Mouse (Mus musculus): ENCODE data around the gene Serinc3. TPM values are rescaled to one million over a fixed set of nuclear protein-coding genes. Genes with fewer than 3 reads are reported as not detected.

Serinc3 gene
- polyA plus RNA-seq, 1 experiment: 113 TPM

GRCm38 (mm10) chr2:163676321-163676720 is 31.4 kb upstream of the Serinc3 start:
- no peak overlapping the region for H3K27ac ChIP-seq (replicated peaks; ENCODE audit: low read depth, low read length)
- H3K4me3 ChIP-seq (ENCODE audit: insufficient read depth, low read depth, low read length): no peak overlapping the region
- 0 out of 2 replicates have a peak, but pooled peaks cover 9% of the 10 kb centered on the region for H3K4me1 ChIP-seq (ENCODE audit: control insufficient read depth, insufficient read depth, insufficient read length, low read length)

DNA sequence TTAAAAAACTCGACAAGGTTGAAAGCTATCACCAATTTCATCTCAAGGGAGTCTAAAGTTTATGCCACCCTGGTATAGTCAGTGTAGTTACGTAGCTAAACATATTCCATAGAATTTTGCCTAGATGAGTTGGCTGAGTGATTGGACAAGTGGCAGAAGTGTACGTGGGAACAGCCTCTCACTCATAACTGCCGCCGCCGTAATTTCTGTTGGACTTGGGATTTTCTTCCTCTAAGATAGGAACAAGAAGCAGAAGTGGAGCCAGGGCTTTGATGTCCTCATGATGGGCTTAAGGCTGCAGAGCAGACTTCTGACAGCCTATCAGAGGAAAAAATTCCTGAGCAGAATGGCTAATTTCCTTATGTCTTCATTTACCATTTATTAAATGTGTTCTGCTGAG is 30.7 kb upstream of the Serinc3 start:
- Histone ChIP-seq H3K4me1 (ENCODE audit: control insufficient read depth, insufficient read depth, insufficient read length, low read length) (0 out of 2 replicates have a peak, but pooled peaks cover 9% of the 10 kb centered on the region), H3K4me3 (ENCODE audit: insufficient read depth, low read depth, low read length) (no peak overlapping the region), H3K27ac (replicated peaks; ENCODE audit: low read depth, low read length) (no peak overlapping the region)

- H3K4me1 ChIP-seq (ENCODE audit: control insufficient read depth, insufficient read depth, insufficient read length, low read length): 0 out of 2 replicates have a peak, but pooled peaks cover 9% of the 10 kb centered on the region
These were observed 30.3 kb upstream of the Serinc3 start for GRCm38 (mm10) chr2:163675144-163675619.

GRCm38 (mm10) chr2:163674397-163674796 is 29.5 kb upstream of the Serinc3 start:
- Histone ChIP-seq H3K4me3 (ENCODE audit: insufficient read depth, low read depth, low read length) (no peak overlapping the region), H3K4me1 (ENCODE audit: control insufficient read depth, insufficient read depth, insufficient read length, low read length) (0 out of 2 replicates have a peak, but pooled peaks cover 9% of the 10 kb centered on the region), H3K27ac (replicated peaks; ENCODE audit: low read depth, low read length) (no peak overlapping the region)

More at GRCm38 (mm10) chr2:163675144-163675619, 30.3 kb upstream of the Serinc3 start:
- Histone ChIP-seq H3K4me3 (ENCODE audit: insufficient read depth, low read depth, low read length) (no peak overlapping the region), H3K27ac (replicated peaks; ENCODE audit: low read depth, low read length) (peak overlapping the region; percentile 21; the same call in 1 of the 2 replicates)

GRCm38 (mm10) chr2:163670872-163671594 is 26.1 kb upstream of the Serinc3 start:
- Histone ChIP-seq H3K4me3 (ENCODE audit: insufficient read depth, low read depth, low read length) (no peak overlapping the region), H3K4me1 (ENCODE audit: control insufficient read depth, insufficient read depth, insufficient read length, low read length) (peaks cover 4% of the 10 kb centered on the region; the same call in 1 of the 2 replicates), H3K27ac (replicated peaks; ENCODE audit: low read depth, low read length) (no peak overlapping the region)

GRCm38 (mm10) chr2:163667045-163667444 is 22.1 kb upstream of the Serinc3 start:
- H3K4me1 ChIP-seq (ENCODE audit: control insufficient read depth, insufficient read depth, insufficient read length, low read length): peaks cover 8% of the 10 kb centered on the region
- H3K27ac ChIP-seq (replicated peaks; ENCODE audit: low read depth, low read length): no peak overlapping the region
- no peak overlapping the region for H3K4me3 ChIP-seq (ENCODE audit: insufficient read depth, low read depth, low read length)

- Histone ChIP-seq H3K4me1 (ENCODE audit: control insufficient read depth, insufficient read depth, insufficient read length, low read length) (peaks cover 25% of the 10 kb centered on the region), H3K27ac (replicated peaks; ENCODE audit: low read depth, low read length) (no peak overlapping the region), H3K4me3 (ENCODE audit: insufficient read depth, low read depth, low read length) (no peak overlapping the region)
These were observed 19.0 kb upstream of the Serinc3 start for GRCm38 (mm10) chr2:163663930-163664329.

GRCm38 (mm10) chr2:163662698-163663221 is 17.8 kb upstream of the Serinc3 start:
- 0 out of 2 replicates have a peak overlapping the region, but pooled peaks have one; percentile 12 for H3K27ac ChIP-seq (replicated peaks; ENCODE audit: low read depth, low read length)
- H3K4me3 ChIP-seq (ENCODE audit: insufficient read depth, low read depth, low read length): no peak overlapping the region
- peaks cover 25% of the 10 kb centered on the region for H3K4me1 ChIP-seq (ENCODE audit: control insufficient read depth, insufficient read depth, insufficient read length, low read length)

DNA sequence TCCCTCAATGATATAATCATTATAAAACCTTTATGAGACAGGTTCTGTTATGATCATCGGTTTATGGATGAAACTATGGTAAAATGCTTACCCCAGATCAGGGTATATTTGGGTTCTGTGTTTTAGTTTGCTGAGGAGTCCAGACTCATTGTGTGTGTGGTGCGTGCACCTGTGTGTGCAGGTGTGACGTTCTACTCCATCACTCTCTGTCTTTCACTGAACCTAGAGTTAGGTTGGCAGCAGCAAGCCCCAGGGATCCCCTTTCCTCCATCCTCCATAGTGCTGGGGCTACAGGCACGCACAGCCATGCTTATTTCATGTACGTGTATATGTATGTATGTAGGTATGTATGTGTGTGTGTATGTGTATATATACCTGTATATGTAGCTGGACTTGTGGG is 17.1 kb upstream of the Serinc3 start:
- H3K27ac ChIP-seq (replicated peaks; ENCODE audit: low read depth, low read length): peak overlapping the region; percentile 46
- peaks cover 25% of the 10 kb centered on the region for H3K4me1 ChIP-seq (ENCODE audit: control insufficient read depth, insufficient read depth, insufficient read length, low read length)
- no peak overlapping the region for H3K4me3 ChIP-seq (ENCODE audit: insufficient read depth, low read depth, low read length)

GRCm38 (mm10) chr2:163661371-163661850 is 16.5 kb upstream of the Serinc3 start:
- 0 out of 2 replicates have a peak overlapping the region, but pooled peaks have one; percentile 6 for H3K27ac ChIP-seq (replicated peaks; ENCODE audit: low read depth, low read length)
- H3K4me3 ChIP-seq (ENCODE audit: insufficient read depth, low read depth, low read length): no peak overlapping the region
- peaks cover 25% of the 10 kb centered on the region for H3K4me1 ChIP-seq (ENCODE audit: control insufficient read depth, insufficient read depth, insufficient read length, low read length)

- no peak overlapping the region for H3K27ac ChIP-seq (replicated peaks; ENCODE audit: low read depth, low read length)
- no peak overlapping the region for H3K4me3 ChIP-seq (ENCODE audit: insufficient read depth, low read depth, low read length)
- peaks cover 25% of the 10 kb centered on the region for H3K4me1 ChIP-seq (ENCODE audit: control insufficient read depth, insufficient read depth, insufficient read length, low read length)
These were observed 15.3 kb upstream of the Serinc3 start for GRCm38 (mm10) chr2:163660103-163660701.

DNA sequence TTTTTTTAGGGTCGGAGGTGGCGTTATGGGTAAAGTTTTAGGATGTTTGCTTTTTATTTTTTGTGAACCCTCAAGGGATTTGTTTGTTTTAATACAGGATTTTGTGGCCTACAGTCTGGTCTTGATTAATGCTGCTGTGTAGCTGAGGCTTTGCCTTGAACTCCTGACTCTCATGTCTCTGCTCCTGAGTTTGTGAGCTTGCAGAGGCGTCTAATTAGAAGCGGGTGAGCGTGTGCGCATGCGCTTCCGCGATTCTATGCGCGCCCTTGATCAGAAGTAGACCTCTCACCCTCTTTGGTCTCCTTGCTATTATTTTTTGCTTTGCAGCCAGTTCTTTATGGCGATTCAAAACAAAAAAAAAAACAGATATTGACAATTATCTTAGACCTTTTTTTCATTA is 14.5 kb upstream of the Serinc3 start:
- Histone ChIP-seq H3K4me3 (ENCODE audit: insufficient read depth, low read depth, low read length) (peak overlapping the region; percentile 96), H3K4me1 (ENCODE audit: control insufficient read depth, insufficient read depth, insufficient read length, low read length) (peaks cover 25% of the 10 kb centered on the region), H3K27ac (replicated peaks; ENCODE audit: low read depth, low read length) (peak overlapping the region; percentile 72)

GRCm38 (mm10) chr2:163658941-163659340 is 14.0 kb upstream of the Serinc3 start:
- H3K4me3 ChIP-seq (ENCODE audit: insufficient read depth, low read depth, low read length): peak overlapping the region; percentile 96
- H3K4me1 ChIP-seq (ENCODE audit: control insufficient read depth, insufficient read depth, insufficient read length, low read length): peaks cover 25% of the 10 kb centered on the region
- peak overlapping the region; percentile 72 for H3K27ac ChIP-seq (replicated peaks; ENCODE audit: low read depth, low read length)

DNA sequence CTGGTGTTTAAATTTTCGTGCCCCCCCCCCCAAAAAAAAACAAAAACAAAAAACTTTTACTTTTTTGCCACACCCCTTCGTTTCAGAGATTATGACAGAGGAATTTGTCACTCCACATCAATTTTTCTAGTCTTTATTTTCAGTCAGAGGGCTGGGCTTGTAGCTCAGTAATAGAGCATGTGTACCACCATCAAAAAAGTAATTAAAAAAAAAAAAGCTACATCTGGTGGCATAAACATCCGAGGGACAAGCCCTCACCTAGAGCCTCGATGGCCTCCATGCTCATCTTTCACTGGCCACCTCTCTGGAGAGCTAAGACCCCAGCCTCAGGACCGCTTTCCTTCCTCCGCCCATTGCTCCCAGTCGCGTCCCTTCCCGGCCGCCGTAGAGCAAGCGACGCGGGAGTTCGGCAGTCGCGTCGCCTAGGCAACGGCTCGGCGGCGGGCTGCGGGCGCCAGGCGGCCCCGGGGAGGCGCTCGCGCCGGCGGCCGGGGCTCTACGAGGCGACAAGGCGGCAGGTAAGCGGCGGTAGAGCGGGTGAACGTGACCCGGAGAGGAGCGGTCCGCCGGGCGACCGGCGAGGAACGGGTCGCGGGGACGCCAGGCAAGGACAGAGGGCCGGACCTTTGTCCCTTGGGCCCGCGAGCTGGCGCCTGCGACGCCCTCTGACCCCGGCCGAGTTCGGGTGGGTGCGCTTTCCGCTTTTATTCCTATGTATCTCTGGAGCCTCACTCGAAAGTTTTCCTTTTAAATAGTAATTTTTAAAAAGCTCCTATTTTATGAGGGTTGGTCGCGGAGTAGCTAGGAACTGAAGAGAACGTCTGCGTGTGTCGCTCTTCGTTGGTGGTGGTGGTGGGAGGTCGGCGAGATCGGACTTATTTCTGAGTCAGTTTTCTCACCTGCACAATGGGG is 13.3 kb upstream of the Serinc3 start, which contains the start of gene Pkig:
Pkig (plus strand) TSS at position 412 of the 912 bp plus-strand sequence.
- H3K4me3 ChIP-seq (ENCODE audit: insufficient read depth, low read depth, low read length): peak within 1 kb of the TSS; percentile 96
- peak within 1 kb of the TSS; percentile 72 for H3K27ac ChIP-seq (replicated peaks; ENCODE audit: low read depth, low read length)
- peaks cover 25% of the 10 kb centered on the region for H3K4me1 ChIP-seq (ENCODE audit: control insufficient read depth, insufficient read depth, insufficient read length, low read length)
